Mouse (Mus musculus): ENCODE data around the gene Idh2. TPM values are rescaled to one million over a fixed set of nuclear protein-coding genes. Genes with fewer than 3 reads are reported as not detected.

The Idh2 gene
- polyA plus RNA-seq, 1 experiment from 2014 or later: 565 TPM

DNA sequence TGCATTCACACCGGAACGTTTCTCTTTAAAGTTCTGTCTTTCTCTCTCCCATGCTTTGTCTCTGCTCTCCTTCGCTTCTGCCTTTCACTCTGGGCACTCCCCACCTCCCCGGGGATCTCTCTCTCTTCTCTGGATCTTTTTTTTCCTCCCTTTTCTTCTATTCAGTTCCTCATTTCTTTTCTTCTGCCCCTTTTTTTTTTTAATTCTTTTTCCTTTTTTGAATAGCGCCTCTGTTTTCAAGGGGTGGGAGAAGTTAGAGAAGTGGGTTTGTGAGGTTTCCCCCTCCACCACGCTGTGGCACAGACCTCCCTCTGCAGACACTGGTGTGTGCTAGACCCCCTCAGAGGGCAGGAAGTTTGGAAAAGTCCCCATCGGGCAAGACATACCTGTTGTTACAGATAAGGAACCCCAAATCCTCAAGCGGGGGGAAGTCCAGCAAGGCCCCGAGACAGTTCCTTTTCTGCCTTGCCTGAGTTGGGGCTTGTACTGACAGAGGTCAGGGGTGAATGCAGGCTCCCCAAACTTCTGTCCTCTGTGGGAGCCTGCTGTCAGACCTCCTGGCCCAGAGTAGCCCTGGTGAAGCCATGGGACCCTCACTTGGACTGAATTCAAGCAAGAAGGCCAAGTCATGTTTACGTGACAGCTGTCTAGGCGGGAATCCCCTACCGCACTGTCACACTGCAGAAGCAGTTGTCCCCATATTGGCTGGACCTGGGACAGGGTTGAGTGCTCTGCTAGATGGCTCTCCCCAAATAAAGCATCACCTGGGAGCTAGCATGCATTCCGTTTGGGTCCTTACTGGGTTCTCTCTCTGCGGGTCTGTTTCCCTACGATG lies 51.1 kb downstream of the Idh2 start:
- H3K36me3 ChIP-seq (ENCODE audit: control insufficient read depth, insufficient read depth, low read length): no peaks in the 10 kb centered on the region
- no peak overlapping the region for H3K4me3 ChIP-seq (ENCODE audit: low read depth, low read length)
- H3K27me3 ChIP-seq (replicated peaks; ENCODE audit: control insufficient read depth, insufficient read depth, low read length): no peaks in the 10 kb centered on the region
- peaks cover 19% of the 10 kb centered on the region for H3K4me1 ChIP-seq (ENCODE audit: control insufficient read depth, insufficient read depth, low read length)
- ATAC-seq (ENCODE audit: low read depth) (no peak), DNase-seq (ENCODE audit: low spot score) (no peak)
- H3K9ac ChIP-seq (ENCODE audit: low read depth, low read length): no peak overlapping the region
- H3K27ac ChIP-seq (replicated peaks; ENCODE audit: low read depth, low read length): no peak overlapping the region
- WGBS: 75% methylated on average over 15 of the region's 15 CpGs
- no peaks in the 10 kb centered on the region for H3K9me3 ChIP-seq (ENCODE audit: control insufficient read depth, low read length)
- H3K4me2 ChIP-seq (ENCODE audit: low read depth, low read length): no peak overlapping the region

DNA sequence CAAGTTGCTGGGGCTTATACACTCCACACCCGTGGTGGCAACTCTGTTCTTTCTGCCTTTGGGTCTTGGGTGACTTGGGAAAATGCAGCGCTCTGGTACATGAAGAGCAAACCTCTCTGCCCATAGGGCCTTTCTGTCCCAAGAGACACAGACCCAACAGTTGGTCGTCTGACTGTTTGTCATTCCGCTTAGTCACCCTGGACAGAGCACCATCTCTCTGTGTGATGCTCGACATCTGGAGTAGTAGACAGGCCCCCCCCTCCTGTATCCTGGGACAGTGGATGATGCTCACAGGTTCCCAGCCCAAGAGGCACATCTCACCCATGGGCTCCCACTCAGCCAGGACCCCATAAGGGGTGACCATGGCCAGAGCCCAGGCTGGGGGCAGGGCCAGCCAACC lies 51.9 kb downstream of the Idh2 start:
- DNase-seq (ENCODE audit: low spot score): no peak
- no peak for ATAC-seq (ENCODE audit: low read depth)
- no peaks in the 10 kb centered on the region for H3K9me3 ChIP-seq (ENCODE audit: control insufficient read depth, low read length)
- H3K27ac ChIP-seq (replicated peaks; ENCODE audit: low read depth, low read length): no peak overlapping the region
- WGBS: 70% methylated on average over 5 of the region's 5 CpGs
- no peaks in the 10 kb centered on the region for H3K27me3 ChIP-seq (replicated peaks; ENCODE audit: control insufficient read depth, insufficient read depth, low read length)
- no peaks in the 10 kb centered on the region for H3K36me3 ChIP-seq (ENCODE audit: control insufficient read depth, insufficient read depth, low read length)
- H3K4me1 ChIP-seq (ENCODE audit: control insufficient read depth, insufficient read depth, low read length): peaks cover 21% of the 10 kb centered on the region
- H3K4me3 ChIP-seq (ENCODE audit: low read depth, low read length): no peak overlapping the region
- no peak overlapping the region for H3K4me2 ChIP-seq (ENCODE audit: low read depth, low read length)
- H3K9ac ChIP-seq (ENCODE audit: low read depth, low read length): no peak overlapping the region

DNA sequence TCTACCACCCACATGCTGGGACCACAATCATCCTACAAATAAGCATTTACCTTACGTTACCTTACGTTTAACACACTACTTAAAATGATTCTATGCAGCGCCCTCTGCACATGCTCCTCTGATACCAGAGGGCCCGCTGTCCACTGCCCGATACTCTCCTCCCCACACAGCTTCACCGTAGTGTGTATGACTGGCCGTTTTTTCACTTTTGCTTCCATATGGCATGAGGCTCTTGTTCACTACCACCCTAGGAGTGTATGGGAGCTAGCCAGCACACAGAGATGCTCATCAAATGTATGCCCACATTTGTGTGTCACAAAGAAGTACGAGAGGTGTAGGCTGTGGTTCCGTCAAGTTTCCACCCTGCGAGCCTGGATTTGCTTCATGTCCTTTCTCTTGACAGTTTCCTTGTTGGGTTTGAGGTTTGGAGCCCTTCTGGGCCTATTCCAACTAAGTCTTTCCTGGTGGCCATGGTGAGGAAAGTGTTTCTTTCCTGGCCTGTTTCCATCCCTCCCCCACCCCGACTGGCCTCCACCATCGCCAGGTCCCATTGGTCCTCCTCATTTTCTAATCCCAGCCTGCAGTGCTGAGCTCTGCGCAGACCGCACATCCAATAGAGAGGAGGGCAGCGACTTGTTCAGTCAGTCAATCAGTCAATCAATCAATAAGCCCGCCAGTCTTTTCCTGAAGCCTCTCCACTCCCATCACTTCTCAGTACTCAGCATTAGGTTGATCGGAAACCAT lies 52.9 kb downstream of the Idh2 start:
- Histone ChIP-seq H3K4me2 (ENCODE audit: low read depth, low read length) (no peak overlapping the region), H3K9me3 (ENCODE audit: control insufficient read depth, low read length) (no peaks in the 10 kb centered on the region), H3K27ac (replicated peaks; ENCODE audit: low read depth, low read length) (no peak overlapping the region), H3K36me3 (ENCODE audit: control insufficient read depth, insufficient read depth, low read length) (no peaks in the 10 kb centered on the region), H3K4me1 (ENCODE audit: control insufficient read depth, insufficient read depth, low read length) (peaks cover 27% of the 10 kb centered on the region), H3K9ac (ENCODE audit: low read depth, low read length) (no peak overlapping the region), H3K27me3 (replicated peaks; ENCODE audit: control insufficient read depth, insufficient read depth, low read length) (no peaks in the 10 kb centered on the region), H3K4me3 (ENCODE audit: low read depth, low read length) (no peak overlapping the region)
- ATAC-seq (ENCODE audit: low read depth) (no peak), DNase-seq (ENCODE audit: low spot score) (no peak)
- WGBS: 94% methylated on average over 17 of the region's 17 CpGs

DNA sequence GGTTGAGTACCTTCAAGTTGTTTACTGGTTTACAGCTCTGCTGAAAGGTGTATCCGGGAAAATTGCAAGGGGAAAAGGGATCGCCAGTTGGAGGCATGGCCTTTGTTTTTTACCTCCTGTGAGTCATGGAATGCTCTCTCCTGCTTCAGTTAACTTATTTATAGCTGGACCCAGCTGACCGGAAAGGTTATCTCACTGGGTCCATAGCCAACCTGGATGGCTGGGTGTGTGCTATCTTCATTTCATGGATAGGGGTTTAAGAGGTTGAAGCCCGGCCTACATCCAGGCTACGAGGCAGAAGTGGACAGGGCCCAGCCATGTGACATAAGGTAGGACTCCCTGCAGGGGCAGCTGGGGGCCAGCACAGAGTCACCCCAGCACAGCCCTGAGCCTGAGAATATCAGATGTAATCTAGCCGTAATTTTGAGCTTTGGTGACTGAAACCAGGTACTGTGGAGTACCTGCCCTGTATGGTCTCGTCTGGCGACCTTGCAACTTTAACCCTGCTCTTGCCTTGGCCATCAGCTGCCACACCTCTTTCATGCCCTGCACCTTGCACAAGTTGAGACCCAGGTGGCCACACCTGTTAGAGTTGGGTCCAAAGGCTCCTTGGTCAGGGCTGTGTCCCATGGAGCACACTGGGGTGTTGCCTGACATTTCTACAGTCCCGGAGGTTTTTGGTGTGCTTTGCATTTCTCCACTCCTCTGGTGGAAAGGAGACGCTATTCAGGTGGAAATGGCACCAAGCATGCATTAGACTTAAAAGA lies 55.0 kb downstream of the Idh2 start:
- Histone ChIP-seq H3K4me1 (ENCODE audit: control insufficient read depth, insufficient read depth, low read length) (peaks cover 34% of the 10 kb centered on the region), H3K36me3 (ENCODE audit: control insufficient read depth, insufficient read depth, low read length) (no peaks in the 10 kb centered on the region), H3K4me3 (ENCODE audit: low read depth, low read length) (no peak overlapping the region), H3K27me3 (replicated peaks; ENCODE audit: control insufficient read depth, insufficient read depth, low read length) (no peaks in the 10 kb centered on the region), H3K4me2 (ENCODE audit: low read depth, low read length) (no peak overlapping the region), H3K27ac (replicated peaks; ENCODE audit: low read depth, low read length) (no peak overlapping the region), H3K9me3 (ENCODE audit: control insufficient read depth, low read length) (no peaks in the 10 kb centered on the region), H3K9ac (ENCODE audit: low read depth, low read length) (no peak overlapping the region)
- DNase-seq (ENCODE audit: low spot score): no peak
- no peak for ATAC-seq (ENCODE audit: low read depth)
- WGBS: 79% methylated on average over 10 of the region's 10 CpGs

DNA sequence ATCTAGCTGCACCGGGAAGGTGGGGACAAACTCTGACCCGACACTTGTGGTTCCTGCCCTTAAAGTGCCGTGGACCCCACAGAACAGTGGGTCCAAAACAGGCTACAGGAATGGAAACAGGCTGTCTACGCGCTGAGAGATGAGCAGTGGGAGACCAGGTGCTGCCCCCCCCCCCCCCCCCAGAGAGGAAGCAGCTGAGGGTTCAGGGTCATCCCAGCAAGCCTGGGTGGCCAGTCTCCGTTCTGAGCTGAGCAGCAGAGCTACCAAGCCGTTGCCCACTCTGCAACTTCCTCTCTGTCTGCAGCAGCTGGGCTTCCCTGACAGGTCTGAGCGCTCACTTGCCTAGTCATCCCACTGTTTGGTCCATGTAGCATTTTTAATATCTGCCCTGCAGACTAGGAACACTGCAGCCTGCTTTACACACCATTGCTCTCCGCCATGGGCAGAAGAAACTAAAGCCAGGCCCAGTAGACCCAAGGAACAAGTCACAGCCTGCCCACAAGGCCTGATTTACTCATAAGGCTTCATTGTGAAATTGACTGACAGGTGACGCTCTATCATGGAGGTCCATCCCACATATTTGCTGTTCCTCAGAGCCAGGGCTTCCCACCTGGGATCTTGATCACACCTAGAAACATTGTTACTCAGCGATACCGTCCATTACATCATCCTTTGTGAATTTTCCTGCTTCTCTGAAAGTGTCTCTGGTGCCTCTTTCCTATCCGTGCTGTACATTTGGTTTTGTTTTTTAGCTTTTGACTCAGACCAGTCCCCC lies 55.9 kb downstream of the Idh2 start:
- ATAC-seq (ENCODE audit: low read depth) (no peak), DNase-seq (ENCODE audit: low spot score) (no peak)
- 47% methylated on average over 12 of the region's 13 CpGs for WGBS
- no peaks in the 10 kb centered on the region for H3K9me3 ChIP-seq (ENCODE audit: control insufficient read depth, low read length)
- no peak overlapping the region for H3K4me2 ChIP-seq (ENCODE audit: low read depth, low read length)
- H3K36me3 ChIP-seq (ENCODE audit: control insufficient read depth, insufficient read depth, low read length): 0 out of 2 replicates have a peak, but pooled peaks cover 2% of the 10 kb centered on the region
- H3K4me1 ChIP-seq (ENCODE audit: control insufficient read depth, insufficient read depth, low read length): peaks cover 34% of the 10 kb centered on the region
- H3K27me3 ChIP-seq (replicated peaks; ENCODE audit: control insufficient read depth, insufficient read depth, low read length): no peaks in the 10 kb centered on the region
- peak overlapping the region; percentile 58 for H3K27ac ChIP-seq (replicated peaks; ENCODE audit: low read depth, low read length)
- H3K9ac ChIP-seq (ENCODE audit: low read depth, low read length): no peak overlapping the region
- no peak overlapping the region for H3K4me3 ChIP-seq (ENCODE audit: low read depth, low read length)

DNA sequence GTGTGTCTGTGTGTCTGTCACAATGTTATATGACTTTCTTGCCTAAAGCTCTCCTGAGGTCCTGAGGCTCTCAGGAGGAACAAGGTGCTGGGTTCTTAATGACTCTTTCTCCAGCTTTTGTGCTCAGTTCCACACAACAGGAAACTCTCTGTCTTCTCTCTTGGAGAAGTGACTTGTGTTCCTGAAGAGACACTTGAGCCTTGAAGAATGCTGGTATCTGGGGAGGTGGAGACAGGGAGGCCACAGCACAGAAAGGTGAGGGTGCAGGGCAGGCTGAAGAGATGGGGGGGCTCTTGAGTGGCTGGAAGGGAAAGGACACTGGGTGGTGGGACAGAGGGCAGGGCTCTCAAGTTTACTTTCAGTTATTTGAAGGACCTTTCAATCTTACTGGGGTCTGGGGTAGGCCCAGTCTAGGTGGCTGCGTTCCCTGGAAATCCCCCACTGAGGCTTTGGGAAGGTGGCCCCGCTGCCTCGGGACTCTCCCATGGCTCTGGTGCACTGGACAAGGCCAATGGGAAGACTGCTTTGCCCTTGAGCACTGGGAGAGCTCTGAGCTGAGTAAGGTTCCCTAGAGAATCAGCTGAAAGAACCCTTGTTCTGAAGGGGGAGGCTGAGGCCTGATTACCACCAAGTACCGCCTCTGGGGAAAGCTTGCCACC lies 56.7 kb downstream of the Idh2 start:
- no peak for ATAC-seq (ENCODE audit: low read depth)

DNA sequence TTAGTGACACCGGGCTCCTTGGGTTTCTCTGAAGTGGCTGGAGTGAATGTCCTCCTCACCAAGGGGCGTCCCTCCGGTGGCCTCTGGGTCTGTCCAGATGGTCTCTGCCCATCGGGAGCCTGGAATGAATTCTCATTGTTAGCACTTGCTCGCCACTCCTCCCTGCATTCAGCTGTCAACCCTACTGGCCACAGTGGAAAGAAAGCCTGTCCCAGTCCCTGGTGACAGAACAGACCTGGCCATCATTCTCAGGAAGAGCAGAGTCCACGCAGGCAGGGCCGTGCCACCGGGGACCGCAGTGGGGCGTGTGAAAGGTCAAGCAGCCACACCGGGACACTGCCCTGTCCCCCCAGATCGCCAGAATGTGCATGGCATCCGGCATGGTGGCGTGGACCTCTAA lies 57.4 kb downstream of the Idh2 start:
- Histone ChIP-seq H3K9ac (ENCODE audit: low read depth, low read length) (no peak overlapping the region), H3K36me3 (ENCODE audit: control insufficient read depth, insufficient read depth, low read length) (0 out of 2 replicates have a peak, but pooled peaks cover 11% of the 10 kb centered on the region), H3K27me3 (replicated peaks; ENCODE audit: control insufficient read depth, insufficient read depth, low read length) (no peaks in the 10 kb centered on the region), H3K4me2 (ENCODE audit: low read depth, low read length) (no peak overlapping the region), H3K4me3 (ENCODE audit: low read depth, low read length) (no peak overlapping the region), H3K4me1 (ENCODE audit: control insufficient read depth, insufficient read depth, low read length) (peaks cover 28% of the 10 kb centered on the region), H3K27ac (replicated peaks; ENCODE audit: low read depth, low read length) (peak overlapping the region; percentile 58), H3K9me3 (ENCODE audit: control insufficient read depth, low read length) (no peaks in the 10 kb centered on the region)
- 62% methylated on average over 14 of the region's 14 CpGs for WGBS
- DNase-seq (ENCODE audit: low spot score) (no peak), ATAC-seq (ENCODE audit: low read depth) (no peak)

More for the DNA sequence above, 56.7 kb downstream of the Idh2 start:
- no peak for DNase-seq (ENCODE audit: low spot score)
- Histone ChIP-seq H3K4me3 (ENCODE audit: low read depth, low read length) (no peak overlapping the region), H3K27me3 (replicated peaks; ENCODE audit: control insufficient read depth, insufficient read depth, low read length) (no peaks in the 10 kb centered on the region), H3K27ac (replicated peaks; ENCODE audit: low read depth, low read length) (peak overlapping the region; percentile 58), H3K36me3 (ENCODE audit: control insufficient read depth, insufficient read depth, low read length) (0 out of 2 replicates have a peak, but pooled peaks cover 7% of the 10 kb centered on the region), H3K9ac (ENCODE audit: low read depth, low read length) (no peak overlapping the region), H3K9me3 (ENCODE audit: control insufficient read depth, low read length) (no peaks in the 10 kb centered on the region), H3K4me2 (ENCODE audit: low read depth, low read length) (no peak overlapping the region), H3K4me1 (ENCODE audit: control insufficient read depth, insufficient read depth, low read length) (peaks cover 30% of the 10 kb centered on the region)
- 57% methylated on average over 4 of the region's 4 CpGs for WGBS

Data from embryonic facial prominence, embryonic 14.5 days (tissue).